Mouse (Mus musculus) urinary bladder, postnatal 25 days (tissue): ENCODE measurements at regions not wholly inside any gene's neighbourhood (a gene's known extent, or its start where the extent isn't known, plus 50 kb on each side); places are given as distances from the start of the nearest gene placed in this dataset.

Experiments used
- DNase-seq: peaks from one replicate; pipeline ENCODE4 v3.0.0; 2022; ENCODE audit warnings: low spot score

- no peak for DNase-seq
These were observed 145.8 kb downstream of the Setd4 start for GRCm38 (mm10) chr16:93458011-93458585.

GRCm38 (mm10) chr16:93456706-93457425 lies 147.0 kb downstream of the Setd4 start:
- no peak for DNase-seq

GRCm38 (mm10) chr16:93454080-93454997 lies 149.5 kb downstream of the Setd4 start:
- DNase-seq, result peak; percentile 91

GRCm38 (mm10) chr16:93453056-93453455 lies 150.8 kb downstream of the Setd4 start:
- DNase-seq, result no peak

- DNase-seq, result no peak
These were observed 153.0 kb downstream of the Setd4 start for GRCm38 (mm10) chr16:93450896-93451295.

GRCm38 (mm10) chr16:93449925-93450324 lies 153.9 kb downstream of the Setd4 start:
- no peak for DNase-seq

- no peak for DNase-seq
These were observed 155.7 kb downstream of the Setd4 start for GRCm38 (mm10) chr16:93448124-93448523.

GRCm38 (mm10) chr16:93446970-93447369 lies 156.9 kb downstream of the Setd4 start:
- DNase-seq, result no peak

GRCm38 (mm10) chr16:93446206-93446605 lies 157.7 kb downstream of the Setd4 start:
- no peak for DNase-seq

- no peak for DNase-seq
These were observed 161.0 kb downstream of the Setd4 start for GRCm38 (mm10) chr16:93442837-93443236.

GRCm38 (mm10) chr16:93437608-93438425 lies 166.0 kb downstream of the Setd4 start:
- DNase-seq, result no peak

GRCm38 (mm10) chr16:93436732-93437131 lies 167.1 kb downstream of the Setd4 start:
- DNase-seq, result no peak

GRCm38 (mm10) chr16:93431316-93431715 lies 172.5 kb downstream of the Setd4 start:
- DNase-seq, result no peak

- DNase-seq, result no peak
These were observed 174.5 kb downstream of the Setd4 start for GRCm38 (mm10) chr16:93429324-93429781.

GRCm38 (mm10) chr16:93427264-93427663 lies 176.6 kb downstream of the Setd4 start:
- DNase-seq, result no peak

GRCm38 (mm10) chr16:93425731-93426130 lies 178.1 kb downstream of the Setd4 start:
- DNase-seq, result no peak

GRCm38 (mm10) chr16:93423174-93423573 lies 180.7 kb downstream of the Setd4 start:
- DNase-seq, result no peak

- DNase-seq, result no peak
These were observed 181.6 kb downstream of the Setd4 start for GRCm38 (mm10) chr16:93422221-93422620.

GRCm38 (mm10) chr16:93418246-93418645 lies 185.6 kb downstream of the Setd4 start:
- no peak for DNase-seq

- DNase-seq, result no peak
These were observed 186.0 kb downstream of the Setd4 start for GRCm38 (mm10) chr16:93417831-93418230.

GRCm38 (mm10) chr16:93392024-93392675 lies 211.7 kb downstream of the Setd4 start:
- no peak for DNase-seq
